Mouse (Mus musculus): ENCODE data around the gene Ms4a15. TPM values are rescaled to one million over a fixed set of nuclear protein-coding genes. Genes with fewer than 3 reads are reported as not detected.

The Ms4a15 gene
- polyA plus RNA-seq (2012; fragmentation: generic; extraction: Trizol), result not detected
- long read RNA-seq, experiment 1, result 0 reads
- long read RNA-seq, experiment 2, result 0 reads

DNA sequence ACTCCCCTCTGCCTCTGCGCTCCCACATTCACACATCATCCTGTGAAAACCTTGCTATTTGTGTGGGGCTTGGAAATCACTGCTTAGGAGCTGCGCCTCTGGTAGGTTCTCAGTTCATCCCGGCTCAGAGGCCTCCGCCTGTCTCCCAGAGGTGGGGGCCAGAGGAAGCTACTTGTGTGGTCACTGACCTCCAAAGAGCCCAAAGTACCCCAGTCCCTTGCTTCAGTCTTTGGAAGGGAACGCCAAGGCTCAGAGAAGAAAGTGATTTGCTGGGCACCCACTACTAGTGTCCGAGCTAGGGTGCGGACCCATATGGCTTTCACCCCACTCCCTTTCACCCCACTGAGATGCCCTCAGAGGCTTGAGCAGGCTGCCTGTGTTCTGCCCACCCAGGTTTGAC lies at the start of gene Ms4a15:
TSS of gene Ms4a15 (minus strand) at position 101 of the 400 bp plus-strand sequence.
- H3K79me3 ChIP-seq (ENCODE audit: low read depth), result no peaks in the 10 kb centered on the region
- peaks cover 34% of the 10 kb centered on the region for H3K27me3 ChIP-seq (ENCODE audit: control insufficient read depth, insufficient read depth, insufficient read length)
- no peak within 1 kb of the TSS for H3K4me3 ChIP-seq (ENCODE audit: insufficient read depth, poor library complexity, severe bottlenecking)
- no peak within 1 kb of the TSS for H3ac ChIP-seq (ENCODE audit: control insufficient read depth, insufficient read length, low read depth)
- H3K36me3 ChIP-seq (ENCODE audit: control insufficient read depth, insufficient read depth), result no peaks in the 10 kb centered on the region
- H3K79me2 ChIP-seq (ENCODE audit: control insufficient read depth, insufficient read depth), result no peaks in the 10 kb centered on the region
- TF ChIP-seq MYOD1 (IDR thresholded peaks at IDR 0.05; ENCODE audit: control insufficient read depth, insufficient read length, low read depth) (no peak), MAX (IDR thresholded peaks at IDR 0.05) (no peak), MYOG (IDR thresholded peaks at IDR 0.05; ENCODE audit: control insufficient read depth, extremely low read depth, insufficient read length) (no peak), USF1 (IDR thresholded peaks at IDR 0.05; ENCODE audit: low read depth) (no peak), CEBPB (IDR thresholded peaks at IDR 0.05; ENCODE audit: low read depth) (no peak), CTCF (IDR thresholded peaks at IDR 0.05; ENCODE audit: control insufficient read depth, insufficient read depth, insufficient read length) (no peak), FOSL1 (IDR thresholded peaks at IDR 0.05; ENCODE audit: insufficient read depth, low read length, poor library complexity, severe bottlenecking) (no peak)

DNA sequence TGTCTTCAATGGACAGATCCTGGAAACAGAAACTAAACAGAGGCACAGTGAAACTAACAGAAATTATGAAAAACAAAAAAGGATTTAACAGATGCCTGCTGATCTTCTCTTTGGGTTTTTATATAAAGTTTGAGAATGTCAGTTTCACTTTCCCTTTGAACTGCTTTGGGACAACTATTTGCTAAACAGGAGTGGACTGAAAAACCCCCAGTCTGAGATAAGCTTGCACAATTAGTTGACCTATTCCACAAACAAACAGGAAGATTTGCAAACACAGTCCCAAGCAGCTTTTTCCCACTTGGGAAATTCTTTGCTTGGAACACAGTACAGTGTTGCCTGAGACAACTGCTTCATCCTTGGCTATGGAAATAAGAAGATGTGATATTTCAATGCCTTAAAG lies 44.5 kb upstream of the Ms4a15 start:
- TF ChIP-seq CTCF (IDR thresholded peaks at IDR 0.05; ENCODE audit: control insufficient read depth, insufficient read depth, insufficient read length) (no peak), USF1 (IDR thresholded peaks at IDR 0.05; ENCODE audit: low read depth) (no peak), MYOD1 (IDR thresholded peaks at IDR 0.05; ENCODE audit: control insufficient read depth, insufficient read length, low read depth) (no peak), FOSL1 (IDR thresholded peaks at IDR 0.05; ENCODE audit: insufficient read depth, low read length, poor library complexity, severe bottlenecking) (no peak), MAX (IDR thresholded peaks at IDR 0.05) (no peak), MYOG (IDR thresholded peaks at IDR 0.05; ENCODE audit: control insufficient read depth, extremely low read depth, insufficient read length) (no peak)
- Histone ChIP-seq H3K4me3 (ENCODE audit: insufficient read depth, poor library complexity, severe bottlenecking) (no peak overlapping the region), H3K79me2 (ENCODE audit: control insufficient read depth, insufficient read depth) (no peaks in the 10 kb centered on the region), H3K79me3 (ENCODE audit: low read depth) (no peaks in the 10 kb centered on the region), H3K36me3 (ENCODE audit: control insufficient read depth, insufficient read depth) (no peaks in the 10 kb centered on the region), H3ac (ENCODE audit: control insufficient read depth, insufficient read length, low read depth) (no peak overlapping the region), H3K27me3 (ENCODE audit: control insufficient read depth, insufficient read depth, insufficient read length) (no peaks in the 10 kb centered on the region)

DNA sequence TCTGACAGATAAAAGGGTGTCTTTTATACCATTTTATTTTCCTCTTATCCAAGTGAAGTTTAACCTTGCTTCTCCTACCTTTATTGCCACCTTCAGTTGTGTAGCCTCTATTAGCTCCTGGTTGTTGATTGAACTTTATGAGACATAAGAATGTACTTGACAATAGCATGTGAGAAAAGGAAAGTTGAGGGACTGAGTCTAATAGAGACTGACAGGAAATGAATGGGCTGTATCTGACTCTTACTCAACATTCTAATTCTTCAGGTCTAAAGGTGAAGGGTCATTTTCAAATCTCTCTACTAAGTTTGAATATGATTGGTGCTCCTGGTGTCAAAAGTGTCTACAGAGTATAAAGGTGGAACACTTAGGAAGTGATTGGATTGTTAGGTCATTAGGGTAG lies 29.3 kb upstream of the Ms4a15 start:
- Histone ChIP-seq H3K36me3 (ENCODE audit: control insufficient read depth, insufficient read depth) (no peaks in the 10 kb centered on the region), H3K79me2 (ENCODE audit: control insufficient read depth, insufficient read depth) (no peaks in the 10 kb centered on the region), H3K4me3 (ENCODE audit: insufficient read depth, poor library complexity, severe bottlenecking) (no peak overlapping the region), H3K79me3 (ENCODE audit: low read depth) (no peaks in the 10 kb centered on the region), H3K27me3 (ENCODE audit: control insufficient read depth, insufficient read depth, insufficient read length) (no peaks in the 10 kb centered on the region), H3ac (ENCODE audit: control insufficient read depth, insufficient read length, low read depth) (no peak overlapping the region)
- TF ChIP-seq MYOG (IDR thresholded peaks at IDR 0.05; ENCODE audit: control insufficient read depth, extremely low read depth, insufficient read length), result no peak
- TF ChIP-seq MYOD1 (IDR thresholded peaks at IDR 0.05; ENCODE audit: control insufficient read depth, insufficient read length, low read depth), result no peak
- no peak for TF ChIP-seq FOSL1 (IDR thresholded peaks at IDR 0.05; ENCODE audit: insufficient read depth, low read length, poor library complexity, severe bottlenecking)
- TF ChIP-seq USF1 (IDR thresholded peaks at IDR 0.05; ENCODE audit: low read depth), result no peak
- TF ChIP-seq CTCF (IDR thresholded peaks at IDR 0.05; ENCODE audit: control insufficient read depth, insufficient read depth, insufficient read length), result no peak

DNA sequence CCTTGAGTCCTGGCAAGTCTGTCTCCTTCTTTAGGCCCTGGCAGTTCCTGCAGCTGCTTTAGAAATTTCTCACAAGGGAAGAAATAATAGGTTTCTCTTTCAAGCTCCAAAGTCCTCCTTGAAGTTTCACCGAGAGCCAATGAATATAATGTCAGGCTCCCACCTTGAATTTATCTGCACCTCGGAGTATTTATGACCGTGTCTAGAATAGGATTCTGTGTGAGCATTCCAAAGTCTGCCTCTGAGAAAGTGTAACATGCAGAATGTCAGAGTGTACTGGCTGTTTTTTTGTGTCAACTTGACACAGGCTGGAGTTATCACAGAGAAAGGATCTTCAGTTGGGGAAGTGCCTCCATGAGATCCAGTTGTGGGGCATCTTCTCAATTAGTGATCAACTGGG lies 24.8 kb upstream of the Ms4a15 start, which contains the start of gene Ms4a18:
TSS of gene Ms4a18 (minus strand) at position 141 of the 400 bp plus-strand sequence.
- Histone ChIP-seq H3K79me3 (ENCODE audit: low read depth) (no peaks in the 10 kb centered on the region), H3K4me3 (ENCODE audit: insufficient read depth, poor library complexity, severe bottlenecking) (no peak within 1 kb of the TSS), H3ac (ENCODE audit: control insufficient read depth, insufficient read length, low read depth) (no peak within 1 kb of the TSS), H3K36me3 (ENCODE audit: control insufficient read depth, insufficient read depth) (no peaks in the 10 kb centered on the region), H3K27me3 (ENCODE audit: control insufficient read depth, insufficient read depth, insufficient read length) (no peaks in the 10 kb centered on the region), H3K79me2 (ENCODE audit: control insufficient read depth, insufficient read depth) (no peaks in the 10 kb centered on the region)
- TF ChIP-seq CEBPB (IDR thresholded peaks at IDR 0.05; ENCODE audit: low read depth) (no peak), MAX (IDR thresholded peaks at IDR 0.05) (no peak), FOSL1 (IDR thresholded peaks at IDR 0.05; ENCODE audit: insufficient read depth, low read length, poor library complexity, severe bottlenecking) (no peak), USF1 (IDR thresholded peaks at IDR 0.05; ENCODE audit: low read depth) (no peak), MYOD1 (IDR thresholded peaks at IDR 0.05; ENCODE audit: control insufficient read depth, insufficient read length, low read depth) (no peak), MYOG (IDR thresholded peaks at IDR 0.05; ENCODE audit: control insufficient read depth, extremely low read depth, insufficient read length) (no peak), CTCF (IDR thresholded peaks at IDR 0.05; ENCODE audit: control insufficient read depth, insufficient read depth, insufficient read length) (no peak)

DNA sequence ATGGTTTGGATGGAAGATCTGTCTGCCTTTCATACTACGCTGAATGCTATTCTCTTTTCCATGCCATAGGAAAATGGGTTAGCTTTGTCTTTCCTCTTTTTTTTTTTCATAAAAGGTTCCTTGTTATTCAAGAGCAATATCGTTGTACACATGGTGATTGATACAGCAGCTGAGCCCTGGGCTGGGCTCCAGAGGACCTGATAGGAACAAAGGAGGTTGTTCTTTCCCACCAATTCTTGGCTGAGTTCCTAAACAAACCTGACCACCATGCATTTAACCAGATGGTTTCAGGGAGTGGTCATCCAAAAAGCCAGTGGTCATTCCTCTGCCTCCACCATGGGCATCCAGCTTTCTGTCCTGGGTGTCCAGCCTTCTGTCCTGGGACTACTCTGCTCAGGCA lies 24.2 kb upstream of the Ms4a15 start:
- TF ChIP-seq MYOD1 (IDR thresholded peaks at IDR 0.05; ENCODE audit: control insufficient read depth, insufficient read length, low read depth) (no peak), MAX (IDR thresholded peaks at IDR 0.05) (no peak), CEBPB (IDR thresholded peaks at IDR 0.05; ENCODE audit: low read depth) (no peak), MYOG (IDR thresholded peaks at IDR 0.05; ENCODE audit: control insufficient read depth, extremely low read depth, insufficient read length) (no peak), USF1 (IDR thresholded peaks at IDR 0.05; ENCODE audit: low read depth) (no peak), CTCF (IDR thresholded peaks at IDR 0.05; ENCODE audit: control insufficient read depth, insufficient read depth, insufficient read length) (no peak), FOSL1 (IDR thresholded peaks at IDR 0.05; ENCODE audit: insufficient read depth, low read length, poor library complexity, severe bottlenecking) (no peak)
- Histone ChIP-seq H3K79me2 (ENCODE audit: control insufficient read depth, insufficient read depth) (no peaks in the 10 kb centered on the region), H3K79me3 (ENCODE audit: low read depth) (no peaks in the 10 kb centered on the region), H3K27me3 (ENCODE audit: control insufficient read depth, insufficient read depth, insufficient read length) (no peaks in the 10 kb centered on the region), H3ac (ENCODE audit: control insufficient read depth, insufficient read length, low read depth) (no peak overlapping the region), H3K36me3 (ENCODE audit: control insufficient read depth, insufficient read depth) (no peaks in the 10 kb centered on the region), H3K4me3 (ENCODE audit: insufficient read depth, poor library complexity, severe bottlenecking) (no peak overlapping the region)

DNA sequence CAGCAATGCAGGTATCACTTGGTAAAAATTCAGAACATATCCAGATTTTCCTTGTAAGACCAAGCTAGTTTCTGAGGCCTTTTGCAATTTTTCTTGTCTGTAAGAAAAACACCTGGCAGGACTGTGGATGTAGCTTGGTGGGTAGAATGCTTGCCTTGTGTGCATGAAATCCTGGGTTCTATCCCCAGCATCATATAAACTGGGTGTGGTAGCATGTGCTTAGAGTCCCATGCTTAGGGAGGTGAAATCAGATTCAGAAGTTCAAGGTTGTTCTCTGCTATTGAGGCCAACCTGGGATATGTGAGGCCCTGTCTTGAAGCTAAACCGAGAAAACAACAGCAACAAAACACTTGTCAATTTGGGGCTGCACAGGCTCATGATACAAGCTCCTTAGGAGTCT lies 22.9 kb upstream of the Ms4a15 start:
- no peaks in the 10 kb centered on the region for H3K79me2 ChIP-seq (ENCODE audit: control insufficient read depth, insufficient read depth)
- H3K27me3 ChIP-seq (ENCODE audit: control insufficient read depth, insufficient read depth, insufficient read length), result no peaks in the 10 kb centered on the region
- TF ChIP-seq MYOG (IDR thresholded peaks at IDR 0.05; ENCODE audit: control insufficient read depth, extremely low read depth, insufficient read length) (no peak), USF1 (IDR thresholded peaks at IDR 0.05; ENCODE audit: low read depth) (no peak), CTCF (IDR thresholded peaks at IDR 0.05; ENCODE audit: control insufficient read depth, insufficient read depth, insufficient read length) (no peak), MAX (IDR thresholded peaks at IDR 0.05) (no peak), MYOD1 (IDR thresholded peaks at IDR 0.05; ENCODE audit: control insufficient read depth, insufficient read length, low read depth) (no peak), CEBPB (IDR thresholded peaks at IDR 0.05; ENCODE audit: low read depth) (no peak), FOSL1 (IDR thresholded peaks at IDR 0.05; ENCODE audit: insufficient read depth, low read length, poor library complexity, severe bottlenecking) (no peak)
- H3K4me3 ChIP-seq (ENCODE audit: insufficient read depth, poor library complexity, severe bottlenecking), result no peak overlapping the region
- no peaks in the 10 kb centered on the region for H3K36me3 ChIP-seq (ENCODE audit: control insufficient read depth, insufficient read depth)
- no peaks in the 10 kb centered on the region for H3K79me3 ChIP-seq (ENCODE audit: low read depth)
- H3ac ChIP-seq (ENCODE audit: control insufficient read depth, insufficient read length, low read depth), result no peak overlapping the region
